Mouse (Mus musculus): ENCODE measurements around the gene Mmp19.
"Not testable (repeated sequence)": the region's sequence is repeated elsewhere in the genome, so short reads cannot be mapped to it uniquely, and the experiment has no call there.

Gene Mmp19

DNA sequence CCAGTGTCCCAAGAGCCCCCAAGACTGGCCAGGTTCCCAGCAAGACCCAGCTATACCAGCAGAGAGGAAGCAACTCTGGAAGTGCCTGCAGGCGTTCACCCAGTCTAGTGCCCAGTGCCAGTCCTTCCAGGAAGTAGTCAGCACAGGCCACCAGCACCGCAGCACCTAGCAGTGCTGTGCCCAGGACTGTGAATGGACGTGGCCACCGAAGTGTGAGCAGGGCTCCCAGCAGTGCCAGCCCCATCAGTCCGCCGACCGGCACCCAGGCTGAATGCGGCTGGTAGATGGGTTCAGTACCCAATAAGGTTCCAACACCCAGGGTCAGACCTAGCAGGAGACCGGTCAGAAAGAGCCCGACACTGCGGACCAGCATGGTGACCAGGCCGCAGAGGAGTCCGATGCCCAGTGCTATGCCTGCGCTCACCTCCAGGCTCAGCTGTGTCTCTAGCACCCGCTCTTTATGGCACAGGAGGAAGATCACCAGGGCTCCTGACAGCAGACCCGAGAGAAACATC, 11.3 kb downstream of the Mmp19 start:
- DNase-seq (ENCODE audit: low spot score in 2 of 2) = no peak

DNA sequence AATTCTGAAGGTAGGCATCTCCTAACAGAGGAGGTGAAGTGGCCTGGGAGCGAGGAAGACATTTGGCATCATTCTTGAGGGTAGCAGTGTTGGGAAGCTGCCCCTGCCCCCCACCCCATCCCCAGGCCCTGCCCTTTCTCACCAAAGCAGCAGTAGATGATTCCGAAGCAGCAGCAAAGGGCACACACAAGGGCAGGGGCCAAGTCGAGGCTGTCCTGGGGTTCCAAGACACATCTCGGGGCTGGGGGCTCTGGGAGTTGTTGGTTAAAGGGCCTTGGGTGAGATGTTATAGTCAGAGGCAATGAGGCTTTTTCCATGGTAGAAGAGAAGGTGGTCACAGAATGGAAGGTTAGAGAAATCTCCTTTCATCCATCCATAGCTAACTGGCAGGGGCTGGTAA, 12.2 kb downstream of the Mmp19 start:
- no peak for DNase-seq (ENCODE audit: low spot score in 2 of 2)

DNA sequence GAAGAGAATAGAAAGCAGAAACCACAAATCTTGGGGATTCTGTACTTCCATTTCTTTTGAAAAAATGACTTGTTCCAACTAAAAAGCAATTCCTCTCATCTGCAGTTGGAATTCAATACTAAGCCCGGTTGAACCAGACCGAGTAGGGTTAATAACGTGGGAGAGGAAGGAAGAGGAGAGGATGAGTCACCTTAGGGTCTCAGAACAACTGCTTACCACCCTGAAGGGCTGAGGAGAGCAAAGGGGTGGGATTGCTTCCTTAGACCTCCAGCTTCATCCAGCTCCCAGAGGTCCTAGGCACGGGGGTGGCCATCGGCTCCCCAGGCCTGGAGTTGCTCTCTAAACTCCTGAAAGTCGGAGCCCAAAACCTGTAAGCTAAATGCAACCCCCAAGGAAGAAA, 12.7 kb downstream of the Mmp19 start:
- DNase-seq (ENCODE audit: low spot score in 2 of 2) = peak in 1 of 2 experiments; percentile 8

DNA sequence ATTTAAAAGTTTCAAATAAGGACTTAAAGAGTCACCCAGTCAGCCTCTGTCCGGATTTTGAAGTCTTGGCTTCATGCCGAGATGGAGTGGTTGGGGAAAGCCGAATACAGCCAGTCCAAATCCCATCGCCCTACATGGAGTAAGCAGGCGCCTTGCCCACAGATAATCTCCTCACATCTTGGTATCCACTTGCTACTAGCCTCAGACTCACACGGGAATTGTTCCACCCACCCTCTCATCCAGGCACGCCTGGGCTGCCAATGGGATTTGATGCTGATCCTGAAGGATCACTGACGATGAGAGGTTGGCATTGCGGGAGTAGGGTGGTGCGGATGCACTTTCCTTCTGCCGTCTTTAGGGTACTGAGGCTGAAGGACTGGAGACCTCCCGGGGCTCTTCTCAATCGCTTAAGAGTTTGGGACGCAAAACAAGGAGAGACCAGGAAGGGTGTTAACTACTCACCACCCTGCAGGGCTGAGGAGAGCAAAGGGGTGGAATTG, 13.1 kb downstream of the Mmp19 start, which contains the start of gene Dnajc14:
Dnajc14 (plus strand) TSS at position 292 of the 500 bp plus-strand sequence.
- peak in 1 of 2 experiments; percentile 57 for DNase-seq (ENCODE audit: low spot score in 2 of 2)

DNA sequence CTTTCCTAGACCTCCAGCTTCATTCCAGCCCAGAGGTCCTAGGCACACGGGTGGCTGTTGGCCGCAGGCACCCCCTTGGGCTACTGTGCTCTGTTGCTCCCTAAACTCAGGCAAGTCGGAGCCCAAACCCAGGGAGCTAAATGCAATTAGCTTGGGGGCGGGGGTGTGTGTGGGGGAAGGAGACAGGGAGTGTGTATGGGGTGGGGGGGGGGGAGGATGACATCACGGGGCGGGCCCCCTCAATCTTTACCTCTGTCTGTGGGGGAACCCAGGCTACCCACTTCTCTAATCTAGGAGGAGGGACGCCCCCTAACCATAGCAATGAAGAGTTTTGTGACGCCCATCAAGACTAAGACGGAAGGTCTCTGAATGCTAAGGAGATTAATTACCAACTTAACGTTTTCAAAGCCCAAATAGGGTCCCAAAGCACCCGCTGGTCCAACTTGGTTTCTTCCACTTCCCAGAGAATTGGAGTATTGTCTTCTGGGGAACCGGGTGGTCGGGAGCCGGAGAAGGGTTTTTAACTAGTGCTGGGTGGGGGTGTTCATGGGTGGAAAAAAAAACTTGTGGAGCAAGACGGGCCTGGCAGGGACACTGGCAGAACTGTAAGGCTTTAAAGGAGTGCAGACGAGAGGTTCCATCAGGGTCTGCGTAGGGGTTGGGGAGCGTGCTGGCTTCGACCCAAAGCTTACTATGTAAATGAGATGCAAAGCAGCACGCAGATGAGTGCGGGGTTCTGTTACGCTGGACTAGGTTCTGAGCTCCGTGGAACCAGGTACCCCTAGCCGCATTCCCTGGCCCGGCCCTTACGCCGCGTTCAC, 13.8 kb downstream of the Mmp19 start, which contains the start of gene Tmem198b:
Tmem198b (minus strand) TSS at position 100 of the 821 bp plus-strand sequence.
- peak in 1 of 2 experiments; percentile 61 for DNase-seq (ENCODE audit: low spot score in 2 of 2)

DNA sequence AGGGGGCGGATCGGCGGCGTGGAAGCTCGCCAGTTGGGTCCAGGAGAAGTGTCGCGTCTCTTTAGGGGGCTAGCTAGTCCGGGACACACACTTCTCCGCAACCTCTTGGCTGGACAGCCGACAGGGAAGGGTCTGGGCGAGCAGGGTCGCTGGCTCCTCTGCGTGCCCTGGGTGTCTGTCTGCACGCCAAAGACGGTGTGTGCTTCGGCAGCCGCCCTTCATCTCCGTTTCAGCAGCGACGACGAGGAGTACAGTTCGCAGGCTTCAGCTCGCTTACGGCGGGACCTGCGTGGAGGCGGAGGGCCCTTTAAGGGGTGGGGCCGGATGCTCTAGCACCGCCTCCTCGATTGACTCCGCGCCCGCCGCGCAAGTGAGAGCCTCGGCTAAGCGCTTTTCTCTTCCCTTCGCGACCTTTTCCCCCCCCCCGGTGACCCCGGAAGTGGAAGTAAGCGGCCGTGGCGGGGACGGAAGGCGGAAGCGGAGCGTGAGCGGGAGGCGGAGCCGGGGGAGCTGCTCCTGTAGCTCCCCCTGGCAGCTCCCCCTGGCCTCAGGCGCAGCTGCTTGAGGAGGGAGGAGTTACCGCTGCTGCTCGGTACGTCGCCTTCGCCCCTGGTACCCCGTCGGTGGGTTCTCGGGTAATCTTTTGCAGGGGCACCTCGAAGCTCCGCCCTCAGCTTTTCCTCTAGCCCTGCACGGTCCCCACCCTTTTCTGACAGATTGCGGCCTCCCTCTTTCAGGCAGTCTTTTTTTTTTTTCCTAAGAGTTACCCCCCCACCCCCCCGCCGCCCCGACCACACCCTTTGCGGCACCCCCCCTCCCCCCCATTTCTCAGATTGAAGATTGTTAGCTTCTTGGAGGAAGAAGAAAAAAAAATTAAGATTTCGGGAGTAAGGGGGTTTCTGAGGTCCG, 14.6 kb downstream of the Mmp19 start:
- DNase-seq (ENCODE audit: low spot score in 2 of 2) = peak; percentile 86 to 94

DNA sequence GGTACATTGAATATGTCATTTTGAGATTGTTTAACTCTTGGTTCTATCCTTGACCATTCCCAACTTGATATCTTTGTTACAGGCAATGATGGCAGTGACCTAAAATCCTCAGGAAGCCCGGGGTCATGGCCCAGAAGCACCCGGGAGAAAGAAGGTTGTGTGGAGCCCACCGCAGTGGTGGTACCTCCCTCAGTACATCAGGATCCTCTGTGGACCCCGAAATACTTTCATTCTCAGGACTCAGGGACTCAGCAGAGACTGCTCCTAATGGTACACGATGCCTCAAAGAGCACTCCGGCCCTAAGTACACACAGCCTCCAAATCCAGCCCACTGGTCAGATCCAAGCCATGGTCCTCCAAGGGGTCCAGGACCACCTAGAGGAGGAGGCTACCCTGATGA, 15.4 kb downstream of the Mmp19 start:
- no peak for DNase-seq (ENCODE audit: low spot score in 2 of 2)

DNA sequence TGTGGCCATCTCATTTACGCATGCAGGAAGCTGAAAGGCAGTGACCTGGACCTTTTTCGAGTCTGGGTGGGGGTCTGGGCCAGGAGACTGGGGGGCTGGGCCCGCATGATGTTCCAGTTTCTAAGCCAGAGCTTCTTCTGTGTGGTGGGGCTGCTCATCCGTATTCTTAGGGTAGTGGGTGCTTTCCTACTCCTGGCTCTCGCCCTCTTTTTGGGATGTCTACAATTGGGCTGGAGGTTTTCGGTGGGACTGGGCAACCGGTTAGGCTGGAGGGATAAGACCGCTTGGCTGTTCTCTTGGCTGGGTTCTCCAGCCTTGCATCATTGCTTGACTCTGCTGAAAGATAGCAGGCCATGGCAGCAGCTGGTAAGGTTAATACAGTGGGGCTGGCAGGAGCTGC, 16.3 kb downstream of the Mmp19 start:
- no peak for DNase-seq (ENCODE audit: low spot score in 2 of 2)

DNA sequence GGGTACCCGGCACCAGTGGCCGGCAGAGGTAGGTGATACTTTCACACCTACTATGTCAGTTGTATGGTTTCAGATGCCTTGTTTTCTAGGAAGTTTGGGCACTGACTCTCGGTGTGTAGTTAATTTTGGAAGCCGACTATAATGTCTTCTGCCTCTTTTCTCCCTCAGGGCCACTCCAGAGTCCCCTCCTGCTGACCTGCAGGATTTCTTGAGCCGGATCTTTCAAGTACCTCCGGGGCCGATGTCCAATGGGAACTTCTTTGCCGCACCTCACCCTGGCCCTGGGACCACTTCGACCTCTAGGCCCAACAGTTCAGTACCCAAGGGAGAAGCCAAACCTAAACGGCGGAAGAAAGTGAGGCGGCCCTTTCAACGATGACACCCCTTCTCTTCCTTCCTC, 26.3 kb downstream of the Mmp19 start, which contains the start of gene Sarnp:
Sarnp (plus strand) TSS at position 301 of the 400 bp plus-strand sequence.
- no peak for DNase-seq (ENCODE audit: low spot score in 2 of 2)

DNA sequence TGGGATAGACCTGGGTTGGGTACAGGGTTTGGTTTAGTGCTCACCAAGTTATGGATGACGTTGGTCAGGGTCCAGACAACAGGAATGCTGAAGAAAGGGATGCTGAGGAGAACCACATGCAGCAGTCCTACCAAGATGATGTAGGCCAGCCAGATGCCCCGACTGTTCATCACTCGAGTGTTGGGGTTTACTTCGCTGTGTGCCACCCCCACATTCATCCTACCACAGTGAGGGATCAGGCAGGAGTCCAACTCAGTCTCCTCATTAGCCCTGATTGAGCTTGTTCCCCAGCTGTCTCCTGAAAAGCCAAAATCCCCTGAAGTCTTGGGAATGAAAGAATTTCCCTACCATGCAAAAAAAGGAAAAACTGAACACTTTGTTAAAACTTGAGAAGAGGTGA, 29.5 kb downstream of the Mmp19 start:
- DNase-seq (ENCODE audit: low spot score in 2 of 2) = no peak

DNA sequence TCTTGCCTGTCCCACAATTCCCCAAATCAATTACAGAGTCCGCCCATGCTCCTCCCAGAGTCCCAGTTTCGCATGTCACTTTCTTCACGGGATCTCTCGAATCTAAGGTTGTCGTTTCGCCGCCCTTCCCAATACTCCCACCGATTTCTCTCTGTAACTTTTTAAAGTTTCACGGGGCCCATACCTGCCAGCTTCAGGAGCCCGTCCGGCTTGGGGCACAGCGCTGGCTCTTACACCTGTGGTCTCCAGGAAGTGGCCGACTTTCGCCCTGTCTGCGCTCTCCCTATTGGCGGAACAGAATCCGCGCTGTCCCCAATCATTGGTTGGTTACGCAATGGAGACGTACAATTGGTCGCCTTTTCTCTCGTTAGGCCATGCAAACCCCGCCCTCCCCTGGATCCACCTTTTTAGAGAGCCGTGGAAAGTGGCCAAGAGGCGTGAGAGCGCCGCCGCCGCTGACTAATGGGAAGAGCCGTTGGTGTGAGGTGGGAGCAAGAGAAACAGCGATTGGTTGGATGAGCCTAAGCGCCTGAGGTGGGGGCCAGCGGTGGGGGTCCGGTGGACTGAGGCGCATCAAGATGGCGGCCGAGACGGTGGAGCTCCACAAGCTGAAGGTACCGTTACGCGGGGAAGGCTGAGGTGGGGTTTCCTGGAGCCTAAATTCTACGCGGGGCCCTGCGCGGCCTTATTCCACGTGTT, 30.8 kb downstream of the Mmp19 start, which contains the start of gene Ormdl2:
Ormdl2 (minus strand) TSS at position 288 of the 699 bp plus-strand sequence.
- peak; percentile 99 for DNase-seq (ENCODE audit: low spot score in 2 of 2)

DNA sequence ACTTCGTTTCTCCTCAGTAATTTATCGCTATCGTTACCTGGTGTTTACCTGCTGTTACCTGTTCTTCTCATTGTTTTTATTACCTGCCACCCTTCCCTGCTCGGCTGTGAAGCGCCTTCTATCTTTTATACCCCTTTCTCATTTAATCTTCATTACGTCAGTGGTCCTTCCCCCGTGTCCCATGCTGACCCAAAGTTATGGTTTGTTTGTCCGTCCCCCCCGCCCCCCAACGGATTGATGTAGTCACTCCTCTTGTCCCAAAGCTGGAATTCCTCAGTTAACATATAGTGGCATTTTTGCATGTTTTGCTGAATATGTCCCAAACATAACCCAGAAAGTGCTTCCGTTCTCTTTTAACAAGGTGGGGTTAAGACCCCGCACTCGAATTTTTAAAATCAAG, 31.4 kb downstream of the Mmp19 start:
- DNase-seq (ENCODE audit: low spot score in 2 of 2) = no peak

DNA sequence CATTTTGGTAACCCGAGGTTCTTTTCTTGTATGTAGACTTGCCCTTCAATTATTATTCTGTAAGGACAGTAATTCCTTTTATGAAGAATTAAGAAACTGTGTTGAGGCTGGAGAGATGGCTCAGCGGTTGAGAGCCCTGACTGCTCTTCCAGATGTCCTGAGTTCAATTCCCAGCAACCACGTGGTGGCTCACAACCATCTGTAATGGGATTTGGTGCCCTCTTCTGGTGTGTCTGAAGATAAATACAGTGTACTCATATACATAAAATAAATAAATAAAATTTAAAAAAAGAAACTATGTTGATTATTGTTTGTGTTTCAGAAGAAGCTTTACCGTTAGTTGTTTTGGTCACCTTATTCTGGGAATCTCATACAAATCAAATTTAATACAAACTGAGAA, 32.4 kb downstream of the Mmp19 start:
- DNase-seq (ENCODE audit: low spot score in 2 of 2) = not testable (repeated sequence)

DNA sequence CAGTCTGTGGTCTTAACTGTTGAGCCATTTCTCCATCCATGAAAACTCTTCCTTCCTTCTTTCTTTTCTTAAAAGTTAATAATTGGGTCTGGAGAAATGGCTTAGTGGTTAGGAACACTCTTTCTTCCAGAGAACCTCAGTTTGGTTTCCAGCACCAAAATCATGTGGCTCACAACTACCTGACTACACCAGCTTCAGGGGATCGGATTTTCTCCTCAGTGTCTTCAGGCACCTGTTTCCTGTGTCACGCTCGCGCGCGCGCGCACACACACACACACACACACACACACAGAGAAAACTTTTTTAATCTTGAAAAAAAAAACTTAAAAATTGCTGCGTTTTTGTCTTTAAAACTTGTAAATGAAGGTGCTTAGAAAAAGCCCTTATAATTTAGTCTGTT, 33.1 kb downstream of the Mmp19 start:
- DNase-seq (ENCODE audit: low spot score in 2 of 2) = no peak

DNA sequence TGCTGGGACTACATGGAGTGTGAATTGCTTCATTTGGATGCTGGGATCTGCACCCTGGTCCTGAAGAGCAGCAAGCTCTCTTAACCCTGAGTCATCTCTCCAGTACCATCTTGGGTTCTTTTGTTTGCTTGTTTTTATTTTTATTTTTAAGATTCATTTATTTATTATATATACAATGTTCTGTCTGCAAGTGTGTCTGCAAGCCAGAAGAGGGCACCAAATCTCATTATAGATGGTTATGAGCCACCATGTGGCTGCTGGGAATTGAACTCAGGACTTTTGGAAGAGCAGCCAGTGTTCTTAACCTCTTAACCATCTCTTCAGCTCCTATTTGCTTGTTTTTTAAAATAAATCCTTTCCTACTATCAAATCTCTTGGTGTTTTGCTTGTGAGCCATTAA, 46.7 kb downstream of the Mmp19 start:
- DNase-seq (ENCODE audit: low spot score in 2 of 2) = no peak

DNA sequence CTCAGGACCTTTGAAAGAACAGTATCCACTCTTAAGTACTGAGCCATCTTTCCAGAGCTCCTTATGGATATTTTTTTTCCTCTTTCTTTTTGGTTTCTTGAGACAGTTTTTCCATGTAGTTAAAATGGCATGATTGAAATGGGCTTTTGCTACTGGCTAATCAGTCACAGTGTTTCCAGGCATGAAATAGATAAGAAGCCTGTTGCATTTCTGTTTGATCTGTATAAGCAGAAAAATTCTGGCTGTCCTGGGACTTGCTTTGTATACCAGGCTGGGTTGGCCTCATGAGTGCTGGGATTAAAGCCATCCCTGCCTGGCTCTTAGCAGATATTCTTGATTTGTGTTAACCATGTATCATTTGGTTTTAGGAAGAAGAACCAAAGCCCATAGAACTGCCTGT, 48.7 kb downstream of the Mmp19 start:
- DNase-seq (ENCODE audit: low spot score in 2 of 2) = no peak

DNA sequence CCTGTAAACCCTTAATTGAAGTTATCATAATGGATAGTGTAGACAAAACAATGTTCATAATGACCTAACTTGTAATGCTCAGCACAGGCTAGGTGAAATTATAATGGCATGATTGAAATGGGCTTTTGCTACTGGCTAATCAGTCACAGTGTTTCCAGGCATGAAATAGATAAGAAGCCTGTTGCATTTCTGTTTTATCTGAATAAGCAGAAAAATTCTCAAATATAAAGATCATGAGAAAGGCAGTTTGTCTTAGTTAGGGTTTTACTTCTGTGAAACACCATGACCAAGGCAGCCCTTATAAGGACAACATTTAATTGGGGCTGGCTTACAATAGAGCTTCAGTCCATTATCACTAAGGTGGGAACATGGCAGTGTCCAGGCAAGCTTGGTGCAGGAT, 49.9 kb downstream of the Mmp19 start:
- no peak for DNase-seq (ENCODE audit: low spot score in 2 of 2)

DNA sequence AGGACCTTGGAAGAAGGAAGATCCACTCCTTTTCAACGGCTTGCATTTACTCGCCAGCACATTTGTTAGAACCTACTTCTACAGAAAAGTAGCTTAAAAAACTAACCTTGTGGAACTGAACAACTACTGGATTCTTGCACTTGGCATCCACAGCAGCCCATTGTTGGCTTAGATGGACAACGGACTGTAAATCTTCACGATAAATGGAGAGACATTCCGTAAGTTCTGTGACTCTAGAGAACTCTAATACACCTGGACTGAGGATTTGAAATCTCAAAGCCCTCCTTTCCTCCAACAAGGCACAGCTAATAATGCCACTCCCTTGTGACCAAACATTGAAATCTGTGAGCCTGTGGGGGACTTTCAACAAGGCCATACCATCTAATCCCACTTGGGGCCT, 52.5 kb downstream of the Mmp19 start:
- no peak for DNase-seq (ENCODE audit: low spot score in 2 of 2)

DNA sequence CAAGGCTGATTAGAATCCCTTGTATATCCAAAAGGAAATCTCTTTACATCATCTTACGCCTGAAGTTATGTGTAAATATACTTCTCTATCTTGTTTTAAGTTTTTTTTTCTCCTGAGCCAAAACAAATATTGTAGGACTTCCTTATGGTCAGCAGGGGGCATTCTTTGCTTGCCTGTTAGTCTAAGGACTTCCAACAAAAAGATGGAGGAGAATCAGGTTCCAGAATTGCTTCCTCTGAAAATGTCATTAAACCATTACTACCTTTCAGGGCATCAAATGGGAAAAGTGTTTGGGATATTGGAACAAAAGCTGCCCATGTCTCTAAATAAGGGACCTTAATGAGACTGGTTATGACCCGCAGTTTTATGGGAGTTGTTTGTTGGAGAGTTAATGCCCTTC, 54.8 kb downstream of the Mmp19 start:
- no peak for DNase-seq (ENCODE audit: low spot score in 2 of 2)

DNA sequence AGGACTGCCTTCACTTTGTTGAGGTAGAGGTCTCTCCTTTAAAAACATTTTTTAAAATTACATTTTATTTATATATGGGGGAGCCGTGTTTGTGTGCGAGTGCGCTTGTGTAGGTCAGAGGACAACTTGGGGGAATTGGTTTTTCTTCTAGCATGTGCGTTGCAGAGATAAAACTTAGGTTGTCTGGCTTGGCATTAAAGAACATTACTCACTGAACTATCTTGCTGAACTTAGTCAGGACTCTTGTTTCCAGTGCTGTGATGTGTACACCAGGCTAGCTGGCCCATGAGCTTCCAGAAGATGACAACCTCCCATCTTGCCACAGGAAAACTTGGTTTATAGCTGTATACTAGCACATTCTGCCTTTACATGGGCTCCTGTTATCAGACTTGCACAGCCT, 56.0 kb downstream of the Mmp19 start:
- no peak for DNase-seq (ENCODE audit: low spot score in 2 of 2)

DNA sequence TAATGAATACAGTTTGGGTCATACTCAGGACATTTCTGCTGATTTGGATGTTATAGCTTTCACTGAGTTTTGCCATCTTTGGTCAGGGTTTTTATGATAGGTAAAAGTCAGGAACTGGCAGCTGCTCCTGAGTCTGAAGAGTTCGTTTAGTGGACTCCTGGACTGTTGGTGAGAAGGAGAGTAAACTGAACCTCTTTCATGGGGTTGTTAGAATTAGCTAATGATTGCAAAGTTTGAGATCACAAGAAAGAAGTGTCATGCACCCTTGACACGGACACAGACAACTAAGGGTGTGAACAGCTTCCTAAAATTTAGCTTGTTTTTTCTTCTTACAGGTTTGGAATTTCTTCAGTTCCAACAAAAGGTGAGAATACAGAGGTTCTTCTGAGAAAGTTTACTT, 57.7 kb downstream of the Mmp19 start:
- DNase-seq (ENCODE audit: low spot score in 2 of 2) = no peak
